Mouse (Mus musculus) hindbrain, embryonic 13.5 days (tissue): ENCODE results near the gene Evx1. TPM values are rescaled to one million over a fixed set of nuclear protein-coding genes. Genes with fewer than 3 reads are reported as not detected.

Experiments
- ATAC-seq: fragments of 200-750 bp; cut with Nextera tagmentation; 2 replicates; pipeline ENCODE4 v1.8.0; 2017; ENCODE audit warnings: moderate TSS enrichment; ENCODE audit not compliant: low FRiP score
- H3K27ac ChIP-seq: fragments of 300-500 bp; sonication (generic); 2 replicates; pipeline ENCODE4 v1.5.1; 2015; ENCODE audit warnings: inconsistent platforms, mild to moderate bottlenecking, moderate library complexity
- H3K27me3 ChIP-seq: fragments of 300-500 bp; sonication (generic); 2 replicates; pipeline ENCODE4 v1.6.1; 2015; ENCODE audit warnings: mild to moderate bottlenecking, inconsistent platforms
- H3K36me3 ChIP-seq: fragments of 300-500 bp; sonication (generic); 2 replicates; pipeline ENCODE4 v1.6.1; 2015; ENCODE audit warnings: mild to moderate bottlenecking, inconsistent platforms
- H3K4me1 ChIP-seq: fragments of 300-500 bp; sonication (generic); replicated peaks from 2 replicates; pipeline ENCODE4 v1.6.1; 2015; ENCODE audit warnings: inconsistent platforms
- H3K4me2 ChIP-seq: fragments of 300-500 bp; sonication (generic); 2 replicates; pipeline ENCODE4 v1.6.1; 2015; ENCODE audit warnings: inconsistent platforms, mild to moderate bottlenecking, moderate library complexity
- H3K4me3 ChIP-seq: fragments of 300-500 bp; sonication (generic); 2 replicates; pipeline ENCODE4 v1.5.1; 2015; ENCODE audit warnings: mild to moderate bottlenecking, inconsistent platforms
- H3K9ac ChIP-seq: fragments of 300-500 bp; sonication (generic); 2 replicates; pipeline ENCODE4 v1.6.1; 2015; ENCODE audit warnings: mild to moderate bottlenecking, inconsistent platforms
- H3K9me3 ChIP-seq: fragments of 300-500 bp; sonication (generic); 2 replicates; pipeline ENCODE4 v1.6.1; 2016; ENCODE audit warnings: inconsistent platforms
- WGBS: fragments of 180-500 bp; shearing (Covaris S2); methylation state at CpG from one replicate; pipeline ENCODE4 v1.1.7; 2015; 5-methylcytosine and 5-hydroxymethylcytosine counted together
- polyA plus RNA-seq: library from polyadenylated mRNA; unstranded; fragments of >200 nt; fragmentation: Nextera tagmentation; extraction: Ambion mirVana; gene quantifications from 2 replicates; pipeline ENCODE4 v1.2.1, GENCODE M21; 2015

Gene Evx1
- polyA plus RNA-seq, 1 experiment from 2014 or later = 3.5 TPM

DNA sequence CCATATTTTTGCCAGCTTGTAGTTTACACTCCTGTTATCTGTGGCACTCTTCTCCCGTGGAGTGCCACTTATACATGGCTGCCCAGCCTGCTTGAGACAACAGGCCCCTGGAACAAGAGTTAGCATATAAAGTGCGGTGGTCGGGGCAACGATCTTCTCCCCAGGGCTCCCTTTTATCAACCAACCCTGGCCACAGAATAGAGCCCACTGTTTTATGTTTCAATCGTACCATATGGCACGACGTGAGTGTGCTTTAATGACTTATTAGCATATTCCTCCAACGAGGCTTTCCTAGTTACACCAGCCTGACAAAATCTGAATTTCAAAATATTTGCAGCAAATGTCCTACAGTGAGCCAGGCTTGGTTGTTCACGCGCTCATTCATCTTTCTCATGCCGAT lies 53.2 kb downstream of the Evx1 start:
- ATAC-seq = no peak
- no peak overlapping the region for H3K4me2 ChIP-seq
- no peak overlapping the region for H3K9ac ChIP-seq
- H3K27me3 ChIP-seq = no peaks in the 10 kb centered on the region
- peak overlapping the region; percentile 48; the same call in 1 of the 2 replicates for H3K27ac ChIP-seq
- no peaks in the 10 kb centered on the region for H3K36me3 ChIP-seq
- H3K9me3 ChIP-seq = no peaks in the 10 kb centered on the region
- WGBS = 18% methylated on average over 11 of the region's 11 CpGs
- H3K4me3 ChIP-seq = no peak overlapping the region
- H3K4me1 ChIP-seq = peaks cover 31% of the 10 kb centered on the region

DNA sequence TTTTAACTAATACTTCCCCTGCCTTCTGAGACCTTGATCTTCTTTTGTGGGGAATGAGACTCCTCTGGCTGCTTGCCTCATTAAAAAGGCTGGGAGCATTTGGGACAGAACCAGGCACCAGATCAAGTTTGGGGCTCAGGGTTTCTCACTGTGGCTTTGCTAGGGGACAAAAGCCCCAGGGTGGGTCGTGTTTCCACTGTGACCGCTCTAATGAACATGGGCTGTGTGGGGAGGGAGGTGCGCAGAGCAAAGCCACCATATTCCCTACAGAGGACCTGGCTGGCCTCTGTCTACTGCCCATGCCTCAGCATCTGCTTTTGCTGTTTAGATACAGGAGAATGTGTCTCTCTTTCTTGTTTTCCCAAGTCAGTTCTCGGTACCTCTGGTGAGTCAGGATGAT lies 53.8 kb downstream of the Evx1 start:
- Histone ChIP-seq H3K9ac (no peak overlapping the region), H3K4me3 (no peak overlapping the region), H3K27ac (peak overlapping the region; percentile 48; the same call in 1 of the 2 replicates), H3K9me3 (no peaks in the 10 kb centered on the region), H3K27me3 (no peaks in the 10 kb centered on the region), H3K4me1 (peaks cover 31% of the 10 kb centered on the region), H3K36me3 (no peaks in the 10 kb centered on the region), H3K4me2 (no peak overlapping the region)
- WGBS = 51% methylated on average over 4 of the region's 4 CpGs
- no peak for ATAC-seq

Other genes starting within 250 kb of the Evx1 start
- gene Hoxa1, start 155.2 kb upstream of the Evx1 start, polyA plus RNA-seq = 1.5 and 2.0 TPM in 2 replicates
- 39.1 and 40.2 TPM in 2 replicates for gene Hoxa2, start 148.7 kb upstream of the Evx1 start, polyA plus RNA-seq
- gene 5730596B20Rik, start 136.0 kb upstream of the Evx1 start, polyA plus RNA-seq = 7.6 and 8.3 TPM in 2 replicates
- 14.5 and 14.8 TPM in 2 replicates for gene Hoxa4, start 121.7 kb upstream of the Evx1 start, polyA plus RNA-seq
- gene Hoxa5, start 108.9 kb upstream of the Evx1 start, polyA plus RNA-seq = 116 and 150 TPM in 2 replicates
- gene Hoxa6, start 104.8 kb upstream of the Evx1 start, polyA plus RNA-seq = 16.3 and 28.0 TPM in 2 replicates
- 21.8 and 23.8 TPM in 2 replicates for gene Hoxa3, start 100.2 kb upstream of the Evx1 start, polyA plus RNA-seq
- not detected in 2 replicates for gene Gm28308, start 100.2 kb upstream of the Evx1 start, polyA plus RNA-seq
- gene Hoxa7, start 91.6 kb upstream of the Evx1 start, polyA plus RNA-seq = 7.4 and 14.9 TPM in 2 replicates
- gene Hoxa9, start 82.4 kb upstream of the Evx1 start, polyA plus RNA-seq = 0.72 and 1.3 TPM in 2 replicates
- gene Hoxa10, start 72.6 kb upstream of the Evx1 start, polyA plus RNA-seq = 0.22 TPM in 1 of 2 replicates, not detected in the other
- not detected in 2 replicates for gene Hoxa11, start 67.7 kb upstream of the Evx1 start, polyA plus RNA-seq
- not detected in 2 replicates for gene Hoxa13, start 52.6 kb upstream of the Evx1 start, polyA plus RNA-seq